ENCODE assay signal across 9 mouse cellular contexts in genomic region chr4:106699989-106700388, GRCm38 (mm10). TPM values are rescaled to one million over a fixed set of nuclear protein-coding genes. Genes with fewer than 3 reads are reported as not detected.
DNase-seq lines count a peak whose midpoint lies in the region; ATAC-seq and TF ChIP-seq lines count a peak whose summit lies in the region.
"Had no signal": no experiment of that assay in that cellular context is flagged by ENCODE, and none has a peak within 500 bp of the region (broad histone marks: within the 10 kb centered on the region; RNA-seq: fewer than 3 reads in every experiment).

No protein-coding gene starts in this region.

- no peaks in the 10 kb centered on the region for H3K9me3 ChIP-seq in heart, embryonic 10.5 days
- H3K9me3 ChIP-seq in ES-E14 (ENCODE audit: control insufficient read depth, insufficient read depth, low read depth, low read length): no peaks in the 10 kb centered on the region
- H3K9me3 ChIP-seq in intestine, embryonic 16.5 days (ENCODE audit: control insufficient read depth, low read length): no peaks in the 10 kb centered on the region
- H3K9me3 ChIP-seq in lung, postnatal 0 days (ENCODE audit: low read length): no peaks in the 10 kb centered on the region
- H3K9me3 ChIP-seq: liver, embryonic 13.5 days had no signal

- ATAC-seq in erythroblast, adult 5-6 weeks (replicated peaks; ENCODE audit: low FRiP score, poor library complexity, severe bottlenecking): 0 out of 2 replicates have a peak, but pooled peaks have one; percentile 51
- ATAC-seq in intestine, embryonic 16.5 days: peak; percentile 52
- peak; percentile 48 for ATAC-seq in lung, postnatal 0 days

- peaks cover 17% of the 10 kb centered on the region; the same call in 1 of the 2 replicates for H3K4me1 ChIP-seq in heart, embryonic 10.5 days
- H3K4me1 ChIP-seq in ES-E14 (ENCODE audit: control insufficient read depth in 2 of 2, insufficient read depth in 2 of 2, low read length in 2 of 2, poor library complexity in 1 of 2): peaks cover 4 to 7% of the 10 kb centered on the region in 2 experiments; a peak in 2 of 4 replicates
- H3K4me1 ChIP-seq in intestine, embryonic 16.5 days (ENCODE audit: control insufficient read depth, insufficient read depth, low read length): peaks cover 9% of the 10 kb centered on the region
- H3K4me1 ChIP-seq in lung, postnatal 0 days (ENCODE audit: insufficient read depth, low read depth, low read length): no peaks in the 10 kb centered on the region
- H3K4me1 ChIP-seq: liver, embryonic 13.5 days had no signal

- TF ChIP-seq EP300 in lung, postnatal 0 days (IDR thresholded peaks at IDR 0.05): no peak

- H3K9ac ChIP-seq in ES-E14 (ENCODE audit: insufficient read depth, low read depth, low read length, poor library complexity, severe bottlenecking): no peak overlapping the region
- H3K9ac ChIP-seq in intestine, embryonic 16.5 days (ENCODE audit: low read depth, low read length): no peak overlapping the region
- no peak overlapping the region for H3K9ac ChIP-seq in lung, postnatal 0 days (replicated peaks; ENCODE audit: low read depth)
- H3K9ac ChIP-seq: liver, embryonic 13.5 days had no signal

- intact Hi-C loops in heart, postnatal 36 days (cut with DNase I): loop anchor here (10.0 kb wide), 1 partner anchor 225 kb away; no protein-coding TSS in a partner anchor

- WGBS in heart, embryonic 10.5 days: 21% methylated on average over 9 of the region's 9 CpGs
- 18% methylated on average over 9 of the region's 9 CpGs for WGBS in intestine, embryonic 16.5 days
- WGBS in lung, postnatal 0 days: 14% methylated on average over 9 of the region's 9 CpGs

- H3K27me3 ChIP-seq in heart, embryonic 10.5 days (ENCODE audit: insufficient read depth, poor library complexity, severe bottlenecking): peaks cover 45% of the 10 kb centered on the region
- no peaks in the 10 kb centered on the region for H3K27me3 ChIP-seq in intestine, embryonic 16.5 days (replicated peaks; ENCODE audit: control insufficient read depth, insufficient read depth, low read length)
- H3K27me3 ChIP-seq in lung, postnatal 0 days (replicated peaks; ENCODE audit: insufficient read depth, low read length): no peaks in the 10 kb centered on the region

- no peak overlapping the region for H3K27ac ChIP-seq in heart, embryonic 10.5 days
- H3K27ac ChIP-seq in ES-E14 (ENCODE audit: insufficient read depth, low read depth, low read length, poor library complexity, severe bottlenecking): no peak overlapping the region
- H3K27ac ChIP-seq in intestine, embryonic 16.5 days (ENCODE audit: low read length): no peak overlapping the region
- H3K27ac ChIP-seq in lung, postnatal 0 days (ENCODE audit: low read length): no peak overlapping the region
- H3K27ac ChIP-seq: liver, embryonic 13.5 days had no signal

- H3K36me3 ChIP-seq in heart, embryonic 10.5 days: no peaks in the 10 kb centered on the region
- no peaks in the 10 kb centered on the region for H3K36me3 ChIP-seq in ES-E14 (ENCODE audit: control insufficient read depth, insufficient read depth, low read length, poor library complexity, severe bottlenecking)
- H3K36me3 ChIP-seq in intestine, embryonic 16.5 days (ENCODE audit: control insufficient read depth, insufficient read depth, low read length): no peaks in the 10 kb centered on the region
- no peaks in the 10 kb centered on the region for H3K36me3 ChIP-seq in lung, postnatal 0 days (ENCODE audit: insufficient read depth, low read length)
- H3K36me3 ChIP-seq: liver, embryonic 13.5 days had no signal

- in situ Hi-C loops in ES-E14 (cut with MboI; ENCODE audit: low sequenced_read_pairs in 2 of 2, unreplicated experiment in 2 of 2): no loop called here

- TF ChIP-seq CTCF in lung, postnatal 0 days (IDR thresholded peaks at IDR 0.05): peak; percentile 69

- no peak overlapping the region for H3K4me2 ChIP-seq in intestine, embryonic 16.5 days (ENCODE audit: low read depth, low read length)
- no peak overlapping the region for H3K4me2 ChIP-seq in lung, postnatal 0 days (replicated peaks; ENCODE audit: low read depth, low read length)
- H3K4me2 ChIP-seq: liver, embryonic 13.5 days had no signal

- no peak for DNase-seq in heart, embryonic 10.5 days (ENCODE audit: low spot score)
- no peak for DNase-seq in heart, postnatal 36 days
- DNase-seq in ES-E14 (ENCODE audit: low read depth, low spot score): peak; percentile 48
- DNase-seq in lung, postnatal 0 days (ENCODE audit: low spot score): peak; percentile 51
- DNase-seq in right cerebral cortex, postnatal 25 days: peak; percentile 44
- DNase-seq in cerebellum, postnatal 36 days: no peak
- DNase-seq: liver, embryonic 13.5 days had no signal

- H3K4me3 ChIP-seq in heart, embryonic 10.5 days: peak overlapping the region; percentile 3; the same call in 1 of the 2 replicates
- no peak overlapping the region for H3K4me3 ChIP-seq in ES-E14 (ENCODE audit: insufficient read depth in 1 of 2, low read depth in 1 of 2, low read length in 2 of 2, poor library complexity in 1 of 2, severe bottlenecking in 1 of 2)
- H3K4me3 ChIP-seq in intestine, embryonic 16.5 days (ENCODE audit: low read length): no peak overlapping the region
- no peak overlapping the region for H3K4me3 ChIP-seq in lung, postnatal 0 days (ENCODE audit: low read depth, low read length)
- H3K4me3 ChIP-seq: liver, embryonic 13.5 days had no signal

TF ChIP-seq in ES-E14, 5 proteins besides CTCF, POLR2A, EP300 and RAD21:
- TF ChIP-seq MAFK (IDR thresholded peaks at IDR 0.05; ENCODE audit: insufficient read depth, low read depth, low read length) (no peak), ZC3H11A (IDR thresholded peaks at IDR 0.05; ENCODE audit: borderline replicate concordance, low read depth, low read length) (no peak), HCFC1 (IDR thresholded peaks at IDR 0.05; ENCODE audit: borderline replicate concordance, insufficient read depth, low read length) (no peak), CHD2 (IDR thresholded peaks at IDR 0.05; ENCODE audit: low read depth, low read length) (no peak), ZNF384 (IDR thresholded peaks at IDR 0.05; ENCODE audit: low read depth, low read length) (no peak)

RNA-seq across cellular contexts. Expression of gene Ttc4, which starts 21.2 kb away (rescaled TPM):
- 71.7 and 86.0 TPM in 2 replicates for polyA plus RNA-seq in heart, embryonic 10.5 days (2016; fragmentation: Nextera tagmentation; extraction: Ambion mirVana)
- 10 to 100 TPM; 17.8 to 18.4 TPM for total RNA-seq in heart, postnatal 36 days (2021)
- 47.1 and 48.8 TPM in 2 replicates for total RNA-seq in ES-E14 (2012; rRNA removed)
- 3.3 and 11.7 TPM in 2 replicates for total RNA-seq in erythroblast, adult 5-6 weeks (2015; ENCODE audit: low replicate concordance)
- total RNA-seq in erythroblast, adult 5-6 weeks (2017; ENCODE audit: low replicate concordance): 8.1 and 15.2 TPM in 2 replicates
- 76.3 and 80.8 TPM in 2 replicates for polyA plus RNA-seq in intestine, embryonic 16.5 days (2015; fragmentation: Nextera tagmentation; extraction: Ambion mirVana)
- 38.8 and 39.0 TPM in 2 replicates for polyA plus RNA-seq in lung, postnatal 0 days (2015; fragmentation: Nextera tagmentation; extraction: Ambion mirVana)

RNA-seq across cellular contexts. Expression of gene Mroh7, which starts 30.7 kb away (rescaled TPM):
- polyA plus RNA-seq in heart, embryonic 10.5 days (2016; fragmentation: Nextera tagmentation; extraction: Ambion mirVana): 0.43 and 0.83 TPM in 2 replicates
- total RNA-seq in heart, postnatal 36 days (2021): under 1 TPM; 0.08 to 0.27 TPM
- 0.45 and 0.63 TPM in 2 replicates for total RNA-seq in ES-E14 (2012; rRNA removed)
- not detected in 2 replicates for total RNA-seq in erythroblast, adult 5-6 weeks (2015; ENCODE audit: low replicate concordance)
- total RNA-seq in erythroblast, adult 5-6 weeks (2017; ENCODE audit: low replicate concordance): not detected in 2 replicates
- 0.20 and 0.22 TPM in 2 replicates for polyA plus RNA-seq in intestine, embryonic 16.5 days (2015; fragmentation: Nextera tagmentation; extraction: Ambion mirVana)
- 0.05 and 0.43 TPM in 2 replicates for polyA plus RNA-seq in lung, postnatal 0 days (2015; fragmentation: Nextera tagmentation; extraction: Ambion mirVana)

RNA-seq across cellular contexts. Expression of gene Fam151a, which starts 33.7 kb away (rescaled TPM):
- polyA plus RNA-seq in heart, embryonic 10.5 days (2016; fragmentation: Nextera tagmentation; extraction: Ambion mirVana): 0.23 and 0.33 TPM in 2 replicates
- under 1 TPM; 0.27 to 0.86 TPM for total RNA-seq in heart, postnatal 36 days (2021)
- 1.4 and 2.2 TPM in 2 replicates for total RNA-seq in ES-E14 (2012; rRNA removed)
- total RNA-seq in erythroblast, adult 5-6 weeks (2015; ENCODE audit: low replicate concordance): not detected in 2 replicates
- not detected in 2 replicates for total RNA-seq in erythroblast, adult 5-6 weeks (2017; ENCODE audit: low replicate concordance)
- polyA plus RNA-seq in intestine, embryonic 16.5 days (2015; fragmentation: Nextera tagmentation; extraction: Ambion mirVana): 0.73 and 1.5 TPM in 2 replicates
- polyA plus RNA-seq in lung, postnatal 0 days (2015; fragmentation: Nextera tagmentation; extraction: Ambion mirVana): 0.31 and 0.40 TPM in 2 replicates

RNA-seq across cellular contexts. Expression of gene Pars2, which starts 49.1 kb away (rescaled TPM):
- 14.9 and 16.9 TPM in 2 replicates for polyA plus RNA-seq in heart, embryonic 10.5 days (2016; fragmentation: Nextera tagmentation; extraction: Ambion mirVana)
- total RNA-seq in heart, postnatal 36 days (2021): 1 to 10 TPM; 3.2 to 5.6 TPM
- total RNA-seq in ES-E14 (2012; rRNA removed): 12.1 and 14.7 TPM in 2 replicates
- 0.58 and 0.84 TPM in 2 replicates for total RNA-seq in erythroblast, adult 5-6 weeks (2015; ENCODE audit: low replicate concordance)
- 2.6 TPM in 1 of 2 replicates, not detected in the other for total RNA-seq in erythroblast, adult 5-6 weeks (2017; ENCODE audit: low replicate concordance)
- 15.9 TPM in 2 replicates for polyA plus RNA-seq in intestine, embryonic 16.5 days (2015; fragmentation: Nextera tagmentation; extraction: Ambion mirVana)
- polyA plus RNA-seq in lung, postnatal 0 days (2015; fragmentation: Nextera tagmentation; extraction: Ambion mirVana): 5.2 and 5.8 TPM in 2 replicates

Comparison
In these comparisons a context has a peak if more than half of its experiments do, and no peak if none do; other contexts are left out.
1. DNase-seq: peak in ES-E14 (single experiment), lung, postnatal 0 days (single experiment) and right cerebral cortex, postnatal 25 days (single experiment); none in heart, embryonic 10.5 days (single experiment), heart, postnatal 36 days (0 of 2) and cerebellum, postnatal 36 days (0 of 2).
2. Peak in every context shown above with its lines, with median percentiles within 50 percentile points of each other: ATAC-seq.